Mouse (Mus musculus) forebrain, embryonic 12.5 days (tissue): Measurements from ENCODE around the gene Zfp574. TPM values are rescaled to one million over a fixed set of nuclear protein-coding genes. Genes with fewer than 3 reads are reported as not detected.

Experiments used
- ATAC-seq: fragments of 200-750 bp; cut with Nextera tagmentation; 2 replicates; pipeline ENCODE4 v1.8.0; 2017; ENCODE audit warnings: moderate TSS enrichment; ENCODE audit not compliant: low FRiP score
- H3K27ac ChIP-seq: fragments of 300-500 bp; sonication (generic); 2 replicates; pipeline ENCODE4 v1.5.1; 2016; ENCODE audit warnings: mild to moderate bottlenecking
- H3K27me3 ChIP-seq: fragments of 300-500 bp; sonication (generic); 2 replicates; pipeline ENCODE4 v1.6.1; 2016; ENCODE audit warnings: mild to moderate bottlenecking
- H3K36me3 ChIP-seq: fragments of 300-500 bp; sonication (generic); replicated peaks from 2 replicates; pipeline ENCODE4 v1.6.1; 2016; ENCODE audit warnings: mild to moderate bottlenecking
- H3K4me1 ChIP-seq: fragments of 300-500 bp; sonication (generic); 2 replicates; pipeline ENCODE4 v1.6.1; 2016
- H3K4me2 ChIP-seq: fragments of 300-500 bp; sonication (generic); 2 replicates; pipeline ENCODE4 v1.6.1; 2016; ENCODE audit warnings: mild to moderate bottlenecking, moderate library complexity
- H3K4me3 ChIP-seq: fragments of 300-500 bp; sonication (generic); replicated peaks from 2 replicates; pipeline ENCODE4 v1.5.1; 2016; ENCODE audit warnings: mild to moderate bottlenecking
- H3K9ac ChIP-seq: fragments of 300-500 bp; sonication (generic); 2 replicates; pipeline ENCODE4 v1.6.1; 2016; ENCODE audit warnings: mild to moderate bottlenecking
- H3K9me3 ChIP-seq: fragments of 300-500 bp; sonication (generic); 2 replicates; pipeline ENCODE4 v1.6.1; 2016
- WGBS: fragments of 180-500 bp; shearing (Covaris S2); methylation state at CpG from one replicate; pipeline ENCODE4 v1.1.7; 2016; 5-methylcytosine and 5-hydroxymethylcytosine counted together
- polyA plus RNA-seq: library from polyadenylated mRNA; unstranded; fragments of >200 nt; fragmentation: Nextera tagmentation; extraction: Ambion mirVana; gene quantifications from 2 replicates; pipeline ENCODE4 v1.2.1, GENCODE M21; 2016

Gene Zfp574
- polyA plus RNA-seq, 1 experiment from 2014 or later, result 39.7 TPM

DNA sequence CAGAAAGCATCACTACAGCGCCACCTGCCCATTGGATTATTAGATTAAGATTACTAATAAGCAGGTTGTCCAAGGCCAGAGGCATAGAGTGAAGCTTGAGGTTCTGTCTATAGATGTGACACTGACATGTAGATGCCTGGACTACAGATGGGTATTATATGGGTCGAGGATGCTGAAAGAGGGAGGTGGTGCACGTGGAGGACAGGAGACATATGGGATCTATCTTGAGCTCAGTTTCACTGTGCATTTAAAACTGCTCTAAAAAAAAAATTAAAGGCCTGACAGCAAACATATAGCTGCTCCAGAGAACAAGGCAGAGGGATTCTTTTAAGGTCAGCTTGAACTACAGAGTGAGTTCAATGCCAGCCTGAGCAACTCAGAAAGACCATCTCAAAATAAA lies 25.8 kb downstream of the Zfp574 start:
- Histone ChIP-seq H3K4me2 (no peak overlapping the region), H3K27me3 (no peaks in the 10 kb centered on the region), H3K9ac (no peak overlapping the region), H3K27ac (no peak overlapping the region), H3K4me1 (peaks cover 4% of the 10 kb centered on the region), H3K36me3 (peaks cover 17% of the 10 kb centered on the region; the same call in 1 of the 2 replicates), H3K4me3 (no peak overlapping the region), H3K9me3 (no peaks in the 10 kb centered on the region)
- WGBS, result 77% methylated on average over 3 of the region's 3 CpGs
- ATAC-seq, result no peak

DNA sequence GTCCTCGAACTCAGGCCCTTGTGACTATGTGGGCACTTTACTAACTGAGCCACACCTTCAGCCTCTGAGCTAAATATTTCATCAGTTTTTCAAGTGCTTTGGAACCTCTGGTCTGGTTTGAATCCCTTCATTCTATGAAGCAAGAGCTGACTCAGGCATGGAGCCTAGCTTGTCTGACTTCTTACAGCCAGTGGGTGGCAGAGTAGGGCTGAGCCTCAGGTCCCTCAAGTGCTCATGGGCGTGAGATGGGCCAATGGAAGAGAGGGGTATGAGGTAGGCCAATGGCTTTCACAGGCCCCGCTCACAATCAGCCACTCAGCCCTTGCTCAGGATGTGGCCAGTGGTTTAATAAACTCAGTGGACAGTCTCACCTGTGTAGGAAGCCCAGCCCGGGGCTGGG lies 27.2 kb downstream of the Zfp574 start:
- no peak overlapping the region for H3K9ac ChIP-seq
- WGBS, result 50% methylated on average over 4 of the region's 4 CpGs
- H3K27me3 ChIP-seq, result no peaks in the 10 kb centered on the region
- no peak for ATAC-seq
- H3K27ac ChIP-seq, result no peak overlapping the region
- H3K36me3 ChIP-seq, result peaks cover 17% of the 10 kb centered on the region; the same call in 1 of the 2 replicates
- no peak overlapping the region for H3K4me2 ChIP-seq
- no peaks in the 10 kb centered on the region for H3K4me1 ChIP-seq
- no peak overlapping the region for H3K4me3 ChIP-seq
- no peaks in the 10 kb centered on the region for H3K9me3 ChIP-seq

DNA sequence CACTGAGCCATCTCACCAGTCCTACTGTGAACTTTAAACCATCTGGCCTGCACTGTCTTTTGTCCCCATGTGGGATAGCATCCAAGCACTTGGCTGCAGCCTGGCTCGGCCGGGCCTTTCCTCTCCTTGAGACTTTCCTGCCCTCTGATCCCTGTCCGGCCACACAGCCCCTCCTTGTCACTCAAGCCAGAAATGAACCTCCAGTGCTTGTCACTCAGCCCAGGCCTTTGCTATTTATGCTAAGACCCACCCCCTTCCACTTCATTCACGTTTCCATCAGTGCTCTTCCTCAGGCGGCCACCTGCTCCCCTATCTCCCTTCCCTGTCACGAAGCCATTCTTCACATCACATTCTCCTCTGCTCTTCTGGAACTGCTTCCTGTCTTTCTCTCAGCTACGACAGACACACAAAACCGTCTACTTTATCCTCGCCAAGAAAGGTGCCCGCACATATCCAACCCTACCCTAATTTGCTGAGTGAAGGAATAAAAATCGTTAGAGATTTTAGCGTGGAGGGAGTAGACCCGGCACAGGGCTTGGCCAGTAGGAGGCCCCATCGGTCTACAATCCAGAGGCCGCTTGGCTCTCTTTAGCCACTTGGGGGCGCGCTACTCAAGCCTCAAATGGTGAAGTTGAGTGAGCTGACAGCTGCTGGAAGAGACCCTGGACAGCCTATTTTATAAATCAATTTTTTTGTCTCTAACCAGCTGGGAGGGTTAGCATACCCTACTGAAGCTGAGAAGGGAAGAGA lies 33.2 kb downstream of the Zfp574 start:
- H3K9ac ChIP-seq, result no peak overlapping the region
- ATAC-seq, result peak; percentile 63
- H3K4me3 ChIP-seq, result no peak overlapping the region
- peak overlapping the region; percentile 56; the same call in 1 of the 2 replicates for H3K27ac ChIP-seq
- H3K36me3 ChIP-seq, result no peaks in the 10 kb centered on the region
- H3K4me2 ChIP-seq, result no peak overlapping the region
- H3K9me3 ChIP-seq, result no peaks in the 10 kb centered on the region
- H3K4me1 ChIP-seq, result peaks cover 14% of the 10 kb centered on the region
- H3K27me3 ChIP-seq, result no peaks in the 10 kb centered on the region
- 20% methylated on average over 17 of the region's 17 CpGs for WGBS

DNA sequence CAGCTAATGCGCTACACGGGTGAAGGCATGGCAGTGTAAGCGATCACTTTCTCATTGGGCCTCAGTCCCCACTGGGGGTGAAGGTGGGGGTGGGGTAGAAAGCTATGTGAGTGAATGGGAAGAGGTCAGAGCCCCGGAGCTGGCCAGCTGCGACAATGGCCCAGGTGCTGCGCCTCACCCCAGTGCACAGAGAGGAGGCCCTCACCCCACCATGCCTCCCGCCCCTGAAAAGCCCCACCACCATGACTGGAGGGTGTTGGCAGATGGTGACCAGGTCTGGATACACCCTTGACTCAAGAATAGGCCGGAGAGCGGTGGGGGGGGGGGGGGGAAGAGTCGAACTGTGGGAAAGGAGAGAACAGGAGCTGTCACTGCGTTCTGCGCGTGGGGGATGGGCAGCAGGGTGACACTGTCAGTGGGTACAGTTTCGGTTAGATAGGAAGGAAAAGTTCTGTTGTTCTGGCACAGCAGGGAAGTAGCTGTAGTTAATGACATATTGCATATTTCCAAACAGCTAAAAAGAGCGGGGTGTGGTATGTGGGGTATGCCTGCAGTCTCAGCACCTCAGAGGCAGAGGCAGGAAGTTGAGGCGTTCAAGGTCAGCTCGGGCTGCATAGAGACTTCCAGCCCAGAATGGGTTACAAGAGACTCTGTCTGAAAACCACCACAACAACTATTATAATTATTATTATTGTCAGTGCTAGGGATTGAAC lies 34.6 kb downstream of the Zfp574 start:
- 59% methylated on average over 16 of the region's 17 CpGs for WGBS
- ATAC-seq, result no peak
- no peak overlapping the region for H3K4me3 ChIP-seq
- no peaks in the 10 kb centered on the region for H3K27me3 ChIP-seq
- H3K9me3 ChIP-seq, result no peaks in the 10 kb centered on the region
- no peak overlapping the region for H3K4me2 ChIP-seq
- no peak overlapping the region for H3K9ac ChIP-seq
- peaks cover 14% of the 10 kb centered on the region for H3K4me1 ChIP-seq
- no peaks in the 10 kb centered on the region for H3K36me3 ChIP-seq
- no peak overlapping the region for H3K27ac ChIP-seq

DNA sequence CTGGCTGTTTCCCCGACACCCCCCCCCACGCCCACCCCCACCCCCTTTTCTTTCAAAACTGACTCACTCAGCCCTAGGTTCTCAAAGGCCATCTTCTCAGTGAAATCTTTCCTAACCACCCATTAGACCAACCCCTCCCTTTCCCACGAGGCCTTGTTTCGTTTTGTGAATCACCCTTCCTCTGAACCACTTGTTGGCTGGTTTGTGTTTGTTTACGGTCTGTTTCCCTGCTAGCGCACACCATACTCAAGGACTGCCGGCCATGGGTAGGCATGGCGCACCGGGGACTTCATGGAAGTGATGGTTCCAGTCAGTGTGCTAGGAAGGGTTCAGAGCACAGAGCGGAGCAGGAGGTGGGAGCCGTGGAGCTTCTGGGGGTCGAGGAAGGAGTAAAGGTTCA lies 37.0 kb downstream of the Zfp574 start:
- Histone ChIP-seq H3K9me3 (no peaks in the 10 kb centered on the region), H3K4me3 (no peak overlapping the region), H3K4me1 (peaks cover 14% of the 10 kb centered on the region), H3K36me3 (peaks cover 3% of the 10 kb centered on the region; the same call in 1 of the 2 replicates), H3K27ac (no peak overlapping the region), H3K4me2 (no peak overlapping the region), H3K27me3 (no peaks in the 10 kb centered on the region), H3K9ac (no peak overlapping the region)
- ATAC-seq, result no peak
- WGBS, result 84% methylated on average over 12 of the region's 12 CpGs

DNA sequence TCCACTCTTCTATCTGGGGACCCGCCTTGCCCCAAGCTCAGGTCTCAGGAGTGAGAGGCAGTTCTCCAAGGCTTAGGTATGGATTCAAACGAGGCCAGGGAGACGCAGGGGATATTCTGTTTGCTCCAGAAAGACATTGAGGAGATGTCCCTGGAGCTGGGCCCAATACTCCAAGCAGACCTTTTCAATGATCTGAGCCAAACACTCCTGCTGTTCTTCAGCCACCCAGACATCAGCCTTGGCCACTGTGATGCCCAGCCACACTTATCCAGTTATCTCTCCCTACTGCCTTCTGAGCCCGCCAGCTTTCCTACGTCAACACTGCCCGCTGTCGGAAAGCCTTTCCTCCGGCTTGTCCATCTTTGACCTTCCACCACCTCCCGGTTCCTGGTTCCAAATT lies 38.0 kb downstream of the Zfp574 start:
- 93% methylated on average over 9 of the region's 9 CpGs for WGBS
- H3K4me3 ChIP-seq, result no peak overlapping the region

DNA sequence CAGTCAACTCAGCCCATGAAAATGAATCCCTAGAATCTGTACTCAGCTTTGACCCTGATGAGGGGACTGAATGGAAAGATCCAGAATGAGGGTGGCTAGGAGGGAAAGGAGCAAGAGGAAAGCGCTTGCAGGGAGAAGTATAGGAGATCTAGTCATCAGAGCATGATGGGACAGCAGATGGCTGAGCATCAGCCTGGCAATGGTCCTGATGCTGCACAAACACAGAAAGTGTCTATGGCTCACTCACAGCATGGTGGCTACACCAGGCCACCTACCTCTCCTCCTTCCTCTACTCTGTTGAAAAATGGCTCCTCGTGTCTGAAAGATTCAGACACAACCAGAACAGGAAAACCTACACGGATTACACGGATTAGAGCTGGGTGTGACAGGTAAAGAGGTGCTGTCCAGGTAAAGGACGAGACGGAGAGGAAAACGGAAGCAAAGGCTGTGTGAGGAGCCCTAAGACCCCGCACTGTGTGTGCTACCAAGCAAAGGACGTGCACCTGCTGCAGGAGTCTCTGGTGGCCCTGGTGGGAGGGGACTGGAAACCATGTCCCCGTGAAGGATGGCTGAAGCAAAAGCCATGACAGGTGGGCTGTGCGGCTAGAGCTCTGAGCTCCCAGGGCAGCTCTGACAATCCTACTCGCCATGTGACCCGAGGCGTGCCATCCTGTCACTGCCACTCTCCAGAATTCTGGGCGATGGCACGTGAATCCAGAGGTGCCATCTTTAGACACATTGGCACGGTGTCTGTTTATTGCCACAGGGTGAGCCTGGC lies 40.0 kb downstream of the Zfp574 start:
- 88% methylated on average over 17 of the region's 17 CpGs for WGBS
- no peak for ATAC-seq
- H3K27me3 ChIP-seq, result no peaks in the 10 kb centered on the region

More for the DNA sequence above, 38.0 kb downstream of the Zfp574 start:
- Histone ChIP-seq H3K9ac (no peak overlapping the region), H3K36me3 (peaks cover 3% of the 10 kb centered on the region), H3K9me3 (no peaks in the 10 kb centered on the region), H3K4me2 (no peak overlapping the region), H3K4me1 (peaks cover 14% of the 10 kb centered on the region), H3K27ac (no peak overlapping the region), H3K27me3 (no peaks in the 10 kb centered on the region)
- no peak for ATAC-seq

DNA sequence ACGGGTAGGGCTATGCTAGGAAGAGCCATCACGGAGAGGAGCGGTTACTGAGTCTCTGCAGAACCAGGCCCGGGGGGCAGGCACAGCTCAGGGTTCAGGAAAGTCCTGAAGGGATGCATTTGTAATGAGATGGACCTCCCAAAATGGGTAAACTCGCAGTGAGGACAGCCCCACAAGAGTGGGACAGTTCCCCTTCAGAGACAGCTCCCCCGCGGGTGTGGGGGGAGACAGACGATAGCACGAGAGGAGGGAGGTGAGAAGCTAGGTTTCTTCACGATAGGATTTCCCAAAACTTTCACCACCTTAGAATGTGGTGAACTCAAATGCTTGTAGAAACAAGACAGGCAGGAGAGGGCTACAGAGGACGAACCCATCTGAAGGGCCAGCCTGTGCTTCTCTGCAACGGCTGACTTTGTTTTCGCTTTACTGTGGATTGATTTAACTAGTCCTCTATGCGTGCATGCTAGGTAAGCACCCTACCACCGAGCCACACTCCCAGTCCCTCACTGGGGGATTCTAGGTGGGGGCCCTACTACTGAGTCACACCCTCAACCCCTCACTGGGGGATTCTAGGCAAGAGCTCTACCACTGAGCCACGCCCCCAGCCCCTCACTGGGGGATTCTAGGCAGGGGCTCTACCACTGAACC lies 40.7 kb downstream of the Zfp574 start:
- no peak for ATAC-seq
- no peaks in the 10 kb centered on the region for H3K4me1 ChIP-seq
- no peak overlapping the region for H3K9ac ChIP-seq
- H3K27me3 ChIP-seq, result no peaks in the 10 kb centered on the region
- peaks cover 3% of the 10 kb centered on the region for H3K36me3 ChIP-seq
- H3K4me2 ChIP-seq, result no peak overlapping the region
- 88% methylated on average over 16 of the region's 16 CpGs for WGBS
- H3K27ac ChIP-seq, result no peak overlapping the region
- H3K4me3 ChIP-seq, result no peak overlapping the region
- H3K9me3 ChIP-seq, result no peaks in the 10 kb centered on the region

More for the DNA sequence above, 40.0 kb downstream of the Zfp574 start:
- Histone ChIP-seq H3K4me1 (peaks cover 4% of the 10 kb centered on the region; the same call in 1 of the 2 replicates), H3K9ac (no peak overlapping the region), H3K36me3 (peaks cover 3% of the 10 kb centered on the region), H3K4me3 (no peak overlapping the region), H3K9me3 (no peaks in the 10 kb centered on the region), H3K27ac (no peak overlapping the region), H3K4me2 (no peak overlapping the region)

DNA sequence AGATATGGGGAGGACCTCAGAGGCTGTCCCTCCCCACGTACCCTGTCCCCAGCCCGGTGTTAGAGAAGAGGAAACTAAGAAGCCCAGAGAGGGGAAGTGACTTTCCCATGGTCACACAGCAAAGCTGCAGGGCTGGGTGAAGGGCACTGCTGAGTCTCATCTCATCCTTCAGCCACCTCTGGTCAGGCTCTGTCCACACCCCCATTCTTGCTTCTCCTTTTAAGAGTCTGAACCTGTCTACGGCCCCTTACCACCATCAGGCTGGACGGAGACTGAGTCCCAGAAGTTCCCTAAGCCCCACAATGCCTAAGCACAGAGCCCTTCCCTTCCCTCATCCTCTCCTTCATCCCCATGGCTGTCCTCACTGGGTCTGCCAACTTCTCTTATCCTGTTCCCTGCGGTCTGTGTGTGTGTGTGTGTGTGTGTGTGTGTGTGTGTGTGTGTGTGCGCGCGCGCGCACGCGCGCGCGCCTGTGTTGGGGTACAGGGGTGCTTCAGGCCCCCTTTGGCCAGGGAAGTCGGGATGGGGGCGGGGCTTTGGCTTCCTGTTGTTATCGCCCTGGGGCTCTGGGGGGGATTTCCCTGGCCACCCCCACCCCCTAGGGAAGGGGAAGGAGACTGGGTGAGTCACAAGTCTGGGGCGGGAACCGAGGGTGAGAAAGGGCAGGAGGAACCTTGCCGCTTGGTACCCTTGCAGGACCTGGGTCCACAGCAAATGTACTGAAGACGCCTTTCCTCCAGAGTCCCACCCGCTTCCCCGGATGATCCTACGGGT lies 47.9 kb downstream of the Zfp574 start:
- Histone ChIP-seq H3K4me1 (no peaks in the 10 kb centered on the region), H3K9ac (no peak overlapping the region), H3K9me3 (no peaks in the 10 kb centered on the region), H3K36me3 (no peaks in the 10 kb centered on the region; the same call in 1 of the 2 replicates), H3K4me2 (no peak overlapping the region), H3K27me3 (no peaks in the 10 kb centered on the region), H3K27ac (no peak overlapping the region), H3K4me3 (no peak overlapping the region)
- whole genome bisulfite sequencing, result 63% methylated on average over 15 of the region's 25 CpGs
- ATAC-seq, result no peak

DNA sequence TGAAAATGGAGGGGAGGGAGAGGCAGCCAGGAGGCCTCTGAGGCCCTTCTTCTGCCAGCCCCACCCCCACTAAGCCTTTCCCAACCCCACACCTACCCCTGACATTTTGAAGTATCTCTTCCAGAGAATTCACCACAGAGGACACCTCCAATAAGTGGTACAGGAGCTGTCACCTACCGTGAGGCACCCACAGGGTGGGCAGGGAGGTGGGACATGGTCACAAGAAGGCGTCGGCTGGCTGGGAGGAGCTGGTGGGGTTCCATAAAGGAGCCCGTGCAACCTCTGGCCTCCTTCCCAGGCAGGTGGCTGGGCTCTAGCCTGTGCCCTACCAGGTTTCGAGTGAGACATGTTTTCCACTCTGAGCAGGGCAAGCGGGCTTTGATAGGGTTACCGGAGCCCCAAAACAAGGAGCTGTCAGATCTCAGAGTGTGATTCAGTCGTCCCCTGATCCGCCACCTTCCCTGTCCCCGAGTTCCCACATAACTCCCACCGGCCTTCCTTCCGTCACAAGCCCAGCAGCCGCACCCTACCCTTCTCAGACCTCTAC lies 48.9 kb downstream of the Zfp574 start:
- WGBS, result 75% methylated on average over 13 of the region's 13 CpGs

DNA sequence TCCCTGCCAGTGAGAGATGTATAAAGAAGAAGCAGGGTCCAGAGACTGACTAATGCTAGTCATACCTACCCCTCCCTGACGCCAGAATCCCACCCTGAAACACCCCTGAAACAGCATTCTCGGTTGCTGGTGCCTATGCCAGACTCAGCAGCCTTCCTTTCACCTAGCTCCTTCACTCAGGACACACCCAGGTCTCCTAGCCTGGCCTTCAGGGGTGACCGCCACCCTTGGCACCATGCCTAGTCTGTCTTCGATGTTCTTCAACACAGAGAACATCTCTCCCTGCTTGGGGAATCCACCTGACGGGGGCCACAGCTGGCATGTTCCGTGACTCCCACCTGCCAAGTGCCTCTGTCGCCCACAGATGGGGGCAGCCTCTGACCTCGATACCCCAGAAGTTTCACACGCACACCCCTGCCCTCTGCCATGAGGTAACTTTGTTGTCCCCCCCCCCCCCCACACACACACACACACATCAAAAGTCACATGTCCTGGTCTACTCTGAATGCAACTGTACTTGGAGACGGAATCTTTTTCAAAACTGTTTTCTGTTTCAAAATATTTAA lies 53.4 kb downstream of the Zfp574 start:
- no peak for ATAC-seq
- H3K27ac ChIP-seq, result no peak overlapping the region
- no peak overlapping the region for H3K9ac ChIP-seq
- no peaks in the 10 kb centered on the region for H3K36me3 ChIP-seq
- no peak overlapping the region for H3K4me3 ChIP-seq
- 83% methylated on average over 10 of the region's 10 CpGs for WGBS
- H3K9me3 ChIP-seq, result no peaks in the 10 kb centered on the region
- no peak overlapping the region for H3K4me2 ChIP-seq
- peaks cover 7% of the 10 kb centered on the region; the same call in 1 of the 2 replicates for H3K27me3 ChIP-seq
- H3K4me1 ChIP-seq, result no peaks in the 10 kb centered on the region

More for the DNA sequence above, 48.9 kb downstream of the Zfp574 start:
- Histone ChIP-seq H3K4me3 (no peak overlapping the region), H3K4me2 (no peak overlapping the region), H3K9me3 (no peaks in the 10 kb centered on the region), H3K27me3 (no peaks in the 10 kb centered on the region), H3K9ac (no peak overlapping the region), H3K4me1 (no peaks in the 10 kb centered on the region), H3K36me3 (no peaks in the 10 kb centered on the region), H3K27ac (no peak overlapping the region)
- ATAC-seq, result no peak
